13 mouse cellular contexts compared by ENCODE assay signal in the genomic region with DNA sequence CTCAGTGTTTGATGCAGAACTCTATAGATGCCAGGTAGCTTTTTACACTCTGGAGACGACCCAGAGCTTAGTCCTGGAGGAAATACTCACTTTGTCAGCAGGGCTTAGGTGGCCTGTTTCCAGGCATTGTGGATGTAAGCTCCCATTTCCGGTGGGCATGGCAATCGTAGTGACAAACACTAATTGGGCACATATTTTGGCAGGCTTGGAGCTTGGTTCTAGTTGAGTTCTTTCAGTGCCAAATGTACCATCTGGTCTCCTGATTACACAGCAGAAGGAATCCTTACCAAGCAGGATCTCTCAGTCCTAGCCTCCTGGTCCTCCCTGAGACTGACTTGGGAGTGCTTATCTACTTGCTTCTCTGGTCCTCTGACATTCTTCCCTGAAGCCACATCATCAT.
DNase-seq lines count a peak whose midpoint lies in the region; ATAC-seq and TF ChIP-seq lines count a peak whose summit lies in the region.
"Had no signal": no experiment of that assay in that cellular context is flagged by ENCODE, and none has a peak within 500 bp of the region (broad histone marks: within the 10 kb centered on the region; RNA-seq: fewer than 3 reads in every experiment).

No protein-coding gene starts in this region.

- no peaks in the 10 kb centered on the region for H3K9me3 ChIP-seq in hindbrain, embryonic 14.5 days (ENCODE audit: control insufficient read depth, low read length)
- no peaks in the 10 kb centered on the region for H3K9me3 ChIP-seq in hindbrain, embryonic 11.5 days (ENCODE audit: control insufficient read depth, low read length)
- no peaks in the 10 kb centered on the region for H3K9me3 ChIP-seq in forebrain, postnatal 0 days (ENCODE audit: low read length)
- H3K9me3 ChIP-seq in liver, embryonic 12.5 days (replicated peaks) = no peaks in the 10 kb centered on the region
- H3K9me3 ChIP-seq: embryonic facial prominence, embryonic 12.5 days; heart, embryonic 10.5 days; liver, embryonic 13.5 days had no signal

- no peaks in the 10 kb centered on the region for H3K4me1 ChIP-seq in hindbrain, embryonic 14.5 days (replicated peaks; ENCODE audit: control insufficient read depth, insufficient read depth, low read length)
- H3K4me1 ChIP-seq in hindbrain, embryonic 11.5 days (replicated peaks; ENCODE audit: control insufficient read depth, insufficient read depth, low read length) = no peaks in the 10 kb centered on the region
- no peaks in the 10 kb centered on the region for H3K4me1 ChIP-seq in forebrain, postnatal 0 days (ENCODE audit: insufficient read depth)
- H3K4me1 ChIP-seq in liver, embryonic 12.5 days = no peaks in the 10 kb centered on the region
- H3K4me1 ChIP-seq: embryonic facial prominence, embryonic 12.5 days; heart, embryonic 10.5 days; liver, embryonic 13.5 days had no signal

- peak; percentile 50 for DNase-seq in hindbrain, embryonic 14.5 days (ENCODE audit: low spot score)
- DNase-seq in hindbrain, embryonic 11.5 days (ENCODE audit: low spot score) = no peak
- DNase-seq in right cerebral cortex, postnatal 4 days = peak; percentile 6
- DNase-seq in right cerebral cortex, postnatal 25 days = no peak
- peak; percentile 85 for DNase-seq in forebrain, postnatal 0 days
- no peak for DNase-seq in urinary bladder, postnatal 4 days (ENCODE audit: low spot score in 2 of 2)
- no peak for DNase-seq in thymus, postnatal 36 days
- DNase-seq: liver, embryonic 13.5 days; spleen, adult 18-20 months; thymus, adult 2 months had no signal

- no peaks in the 10 kb centered on the region for H3K27me3 ChIP-seq in hindbrain, embryonic 14.5 days (ENCODE audit: control insufficient read depth, insufficient read depth, low read length)
- H3K27me3 ChIP-seq in hindbrain, embryonic 11.5 days (ENCODE audit: control insufficient read depth, insufficient read depth, low read length) = no peaks in the 10 kb centered on the region
- H3K27me3 ChIP-seq in forebrain, postnatal 0 days (ENCODE audit: insufficient read depth, low read length) = no peaks in the 10 kb centered on the region
- no peaks in the 10 kb centered on the region for H3K27me3 ChIP-seq in liver, embryonic 12.5 days (replicated peaks)
- H3K27me3 ChIP-seq: embryonic facial prominence, embryonic 12.5 days; liver, embryonic 13.5 days had no signal

- no peak overlapping the region for H3K27ac ChIP-seq in hindbrain, embryonic 14.5 days
- H3K27ac ChIP-seq in hindbrain, embryonic 11.5 days (ENCODE audit: low read depth, low read length) = no peak overlapping the region
- no peak overlapping the region for H3K27ac ChIP-seq in forebrain, postnatal 0 days (ENCODE audit: low read depth, low read length)
- H3K27ac ChIP-seq in liver, embryonic 12.5 days = no peak overlapping the region
- H3K27ac ChIP-seq: embryonic facial prominence, embryonic 12.5 days; heart, embryonic 10.5 days; liver, embryonic 13.5 days had no signal

- H3K9ac ChIP-seq in hindbrain, embryonic 14.5 days = no peak overlapping the region
- no peak overlapping the region for H3K9ac ChIP-seq in hindbrain, embryonic 11.5 days (ENCODE audit: low read depth, low read length)
- H3K9ac ChIP-seq in forebrain, postnatal 0 days = no peak overlapping the region
- H3K9ac ChIP-seq in liver, embryonic 12.5 days = no peak overlapping the region
- H3K9ac ChIP-seq: embryonic facial prominence, embryonic 12.5 days; liver, embryonic 13.5 days had no signal

- ATAC-seq in hindbrain, embryonic 14.5 days (ENCODE audit: low FRiP score) = peak; percentile 60; the same call in 1 of the 2 replicates
- ATAC-seq in hindbrain, embryonic 11.5 days (ENCODE audit: low FRiP score) = no peak
- ATAC-seq in forebrain, postnatal 0 days = peak; percentile 90
- ATAC-seq in liver, embryonic 12.5 days = no peak

- H3K4me3 ChIP-seq in hindbrain, embryonic 14.5 days (replicated peaks; ENCODE audit: low read length) = no peak overlapping the region
- H3K4me3 ChIP-seq in hindbrain, embryonic 11.5 days (ENCODE audit: low read depth, low read length) = no peak overlapping the region
- H3K4me3 ChIP-seq in forebrain, postnatal 0 days (ENCODE audit: low read depth, low read length) = no peak overlapping the region
- no peak overlapping the region for H3K4me3 ChIP-seq in liver, embryonic 12.5 days
- H3K4me3 ChIP-seq: embryonic facial prominence, embryonic 12.5 days; heart, embryonic 10.5 days; liver, embryonic 13.5 days had no signal

- no peaks in the 10 kb centered on the region for H3K36me3 ChIP-seq in hindbrain, embryonic 14.5 days (replicated peaks; ENCODE audit: control insufficient read depth, insufficient read depth)
- no peaks in the 10 kb centered on the region for H3K36me3 ChIP-seq in hindbrain, embryonic 11.5 days (ENCODE audit: control insufficient read depth, insufficient read depth, low read length)
- H3K36me3 ChIP-seq in forebrain, postnatal 0 days (ENCODE audit: insufficient read depth) = no peaks in the 10 kb centered on the region
- no peaks in the 10 kb centered on the region for H3K36me3 ChIP-seq in liver, embryonic 12.5 days
- H3K36me3 ChIP-seq: embryonic facial prominence, embryonic 12.5 days; heart, embryonic 10.5 days; liver, embryonic 13.5 days had no signal

- H3K4me2 ChIP-seq in hindbrain, embryonic 14.5 days (replicated peaks) = no peak overlapping the region
- no peak overlapping the region for H3K4me2 ChIP-seq in hindbrain, embryonic 11.5 days (replicated peaks; ENCODE audit: low read depth, low read length)
- no peak overlapping the region for H3K4me2 ChIP-seq in forebrain, postnatal 0 days (ENCODE audit: low read depth)
- no peak overlapping the region for H3K4me2 ChIP-seq in liver, embryonic 12.5 days
- H3K4me2 ChIP-seq: embryonic facial prominence, embryonic 12.5 days; liver, embryonic 13.5 days had no signal

- WGBS in hindbrain, embryonic 14.5 days = 62% methylated on average over 3 of the region's 3 CpGs
- 77% methylated on average over 3 of the region's 3 CpGs for WGBS in hindbrain, embryonic 11.5 days
- 22% methylated on average over 3 of the region's 3 CpGs for WGBS in forebrain, postnatal 0 days
- WGBS in liver, embryonic 12.5 days (ENCODE audit: insufficient replicate concordance) = 31% methylated on average over 3 of the region's 3 CpGs

- TF ChIP-seq CTCF in forebrain, postnatal 0 days (IDR thresholded peaks at IDR 0.05; ENCODE audit: low read depth) = no peak

Comparison
In these comparisons a context has a peak if more than half of its experiments do, and no peak if none do; other contexts are left out.
1. ATAC-seq: peak in hindbrain, embryonic 14.5 days (single experiment) and forebrain, postnatal 0 days (single experiment); none in hindbrain, embryonic 11.5 days (single experiment) and liver, embryonic 12.5 days (single experiment).
2. DNase-seq: peak in hindbrain, embryonic 14.5 days (single experiment), right cerebral cortex, postnatal 4 days (single experiment) and forebrain, postnatal 0 days (single experiment); none in hindbrain, embryonic 11.5 days (single experiment), right cerebral cortex, postnatal 25 days (single experiment), urinary bladder, postnatal 4 days (0 of 2) and thymus, postnatal 36 days (0 of 2).